Mouse (Mus musculus): ENCODE data around the gene Ptpn9.
"Not testable (repeated sequence)": the region's sequence is repeated elsewhere in the genome, so short reads cannot be mapped to it uniquely, and the experiment has no call there.

GRCm38 (mm10) chr9:56997206-56997605 is 2.5 kb downstream of the Ptpn9 start:
- not testable (repeated sequence) for TF ChIP-seq MAX (IDR thresholded peaks at IDR 0.05; ENCODE audit: low read length); JUN (IDR thresholded peaks at IDR 0.05; ENCODE audit: insufficient read depth, low read depth, low read length); RAD21 (IDR thresholded peaks at IDR 0.05; ENCODE audit: low read depth, low read length); ETS1 (conservative IDR thresholded peaks at IDR 0.05; ENCODE audit: low read depth, low read length); UBTF (IDR thresholded peaks at IDR 0.05; ENCODE audit: low read depth, low read length); POLR2A (IDR thresholded peaks at IDR 0.05; ENCODE audit: low read depth, low read length); CTCF (conservative IDR thresholded peaks at IDR 0.05 in 1 of 2, IDR thresholded peaks at IDR 0.05 in 1 of 2; ENCODE audit: low read depth in 2 of 2, low read length in 2 of 2); EP300 (IDR thresholded peaks at IDR 0.05; ENCODE audit: low read length); PAX5 (IDR thresholded peaks at IDR 0.05; ENCODE audit: low read length); IRF4 (IDR thresholded peaks at IDR 0.05; ENCODE audit: low read depth, low read length); POLR2AphosphoS2 (IDR thresholded peaks at IDR 0.05; ENCODE audit: low read depth, low read length); E2F4 (IDR thresholded peaks at IDR 0.05; ENCODE audit: insufficient replicate concordance, low read depth, low read length); USF1 (IDR thresholded peaks at IDR 0.05; ENCODE audit: low read depth, low read length); NELFE (IDR thresholded peaks at IDR 0.05; ENCODE audit: low read depth, low read length)

Measured in CH12.LX (cell line).